In genomic region chr11:72997529-72998326, GRCm38 (mm10) we compare ENCODE assay signal across 22 mouse cellular contexts. TPM values are rescaled to one million over a fixed set of nuclear protein-coding genes. Genes with fewer than 3 reads are reported as not detected.
DNase-seq lines count a peak whose midpoint lies in the region; ATAC-seq lines count a peak whose summit lies in the region.
"Had no signal": no experiment of that assay in that cellular context is flagged by ENCODE, and none has a peak within 500 bp of the region (broad histone marks: within the 10 kb centered on the region; RNA-seq: fewer than 3 reads in every experiment).

No protein-coding gene starts in this region.

- 0 out of 2 replicates have a peak overlapping the region, but pooled peaks have one; percentile 28 for H3K27ac ChIP-seq in liver, embryonic 11.5 days (ENCODE audit: low read depth, low read length)
- H3K27ac ChIP-seq in forebrain, embryonic 11.5 days (ENCODE audit: low read depth, low read length): no peak overlapping the region
- H3K27ac ChIP-seq: forebrain, embryonic 13.5 days; heart, adult 2 months; heart, embryonic 15.5 days; limb, embryonic 12.5 days had no signal

- H3K27me3 ChIP-seq in liver, embryonic 11.5 days (replicated peaks; ENCODE audit: control insufficient read depth, insufficient read depth, low read length): no peaks in the 10 kb centered on the region
- H3K27me3 ChIP-seq in forebrain, embryonic 11.5 days (ENCODE audit: control insufficient read depth, insufficient read depth, low read length): no peaks in the 10 kb centered on the region
- H3K27me3 ChIP-seq: forebrain, embryonic 13.5 days; heart, embryonic 15.5 days; limb, embryonic 12.5 days had no signal

- H3K9ac ChIP-seq in liver, embryonic 11.5 days (ENCODE audit: low read depth, low read length): no peak overlapping the region
- no peak overlapping the region for H3K9ac ChIP-seq in forebrain, embryonic 11.5 days (ENCODE audit: low read length)
- H3K9ac ChIP-seq: forebrain, embryonic 13.5 days; heart, embryonic 15.5 days; limb, embryonic 12.5 days; liver, embryonic 15.5 days had no signal

- H3K4me3 ChIP-seq in liver, embryonic 11.5 days (ENCODE audit: low read depth, low read length): no peak overlapping the region
- H3K4me3 ChIP-seq in forebrain, embryonic 11.5 days (ENCODE audit: low read depth, low read length): no peak overlapping the region
- H3K4me3 ChIP-seq: forebrain, embryonic 13.5 days; heart, adult 2 months; heart, embryonic 15.5 days; limb, embryonic 12.5 days; liver, embryonic 15.5 days; midbrain, embryonic 10.5 days had no signal

- 48% methylated on average over 13 of the region's 13 CpGs for WGBS in liver, embryonic 11.5 days
- 83% methylated on average over 13 of the region's 13 CpGs for WGBS in forebrain, embryonic 11.5 days

- no peak for DNase-seq in liver, embryonic 11.5 days (ENCODE audit: low spot score)
- no peak for DNase-seq in liver
- peak; percentile 31 for DNase-seq in ES-CJ7 (ENCODE audit: low read depth, low spot score)
- peak; percentile 36 for DNase-seq in R1 (ENCODE audit: low read depth, low spot score)
- no peak for DNase-seq in right cerebral cortex, postnatal 10 days (ENCODE audit: low spot score in 2 of 2)
- no peak for DNase-seq in forebrain, embryonic 11.5 days (ENCODE audit: low spot score)
- no peak for DNase-seq in kidney, postnatal 25 days
- DNase-seq: adrenal gland, postnatal 10 days; cerebellum, postnatal 10 days; gastrocnemius, postnatal 10 days; heart, adult 2 months; heart, postnatal 4 days; kidney, adult 18-20 months; kidney, postnatal 4 days; lung, postnatal 10 days had no signal

- no peaks in the 10 kb centered on the region for H3K9me3 ChIP-seq in liver, embryonic 11.5 days (ENCODE audit: control insufficient read depth, low read length)
- H3K9me3 ChIP-seq in forebrain, embryonic 11.5 days (ENCODE audit: control insufficient read depth, low read length): no peaks in the 10 kb centered on the region
- H3K9me3 ChIP-seq: forebrain, embryonic 13.5 days; heart, embryonic 15.5 days; limb, embryonic 12.5 days; liver, embryonic 15.5 days; midbrain, embryonic 10.5 days had no signal

- ATAC-seq in liver, embryonic 11.5 days (replicated peaks; ENCODE audit: low FRiP score): no peak
- ATAC-seq in hematopoietic stem cell, adult 5-6 weeks (replicated peaks in 1 of 2; ENCODE audit: insufficient read depth in 1 of 2, low FRiP score in 2 of 2, low TSS enrichment in 1 of 2, low read depth in 1 of 2, poor library complexity in 2 of 2, severe bottlenecking in 2 of 2): peak; percentile 10 to 23; a peak in 2 of 4 replicates
- no peak for ATAC-seq in forebrain, embryonic 11.5 days (replicated peaks; ENCODE audit: low FRiP score)
- ATAC-seq: forebrain, embryonic 13.5 days; hindbrain, embryonic 16.5 days had no signal

- H3K4me2 ChIP-seq in liver, embryonic 11.5 days: no peak overlapping the region
- H3K4me2 ChIP-seq in forebrain, embryonic 11.5 days (ENCODE audit: low read depth, low read length, severe bottlenecking): no peak overlapping the region
- H3K4me2 ChIP-seq: forebrain, embryonic 13.5 days; heart, embryonic 15.5 days; limb, embryonic 12.5 days had no signal

- peaks cover 20% of the 10 kb centered on the region for H3K4me1 ChIP-seq in liver, embryonic 11.5 days (replicated peaks; ENCODE audit: control insufficient read depth, insufficient read depth, low read length)
- no peaks in the 10 kb centered on the region for H3K4me1 ChIP-seq in forebrain, embryonic 11.5 days (replicated peaks; ENCODE audit: control insufficient read depth, insufficient read depth, low read length)
- H3K4me1 ChIP-seq: forebrain, embryonic 13.5 days had no signal

- no peaks in the 10 kb centered on the region for H3K36me3 ChIP-seq in liver, embryonic 11.5 days (ENCODE audit: control insufficient read depth, insufficient read depth, low read length)
- H3K36me3 ChIP-seq in forebrain, embryonic 11.5 days (ENCODE audit: control insufficient read depth, insufficient read depth, low read length): no peaks in the 10 kb centered on the region
- H3K36me3 ChIP-seq: heart, embryonic 15.5 days; limb, embryonic 12.5 days; liver, embryonic 15.5 days; midbrain, embryonic 10.5 days had no signal

RNA-seq across cellular contexts. Expression of gene P2rx1, which starts 1.2 kb away (rescaled TPM):
- 17.6 and 18.8 TPM in 2 replicates for polyA plus RNA-seq in liver, embryonic 11.5 days (2014; fragmentation: Nextera tagmentation; extraction: Ambion mirVana)
- total RNA-seq in hematopoietic stem cell, adult 5-6 weeks (2017): 11.3 and 12.7 TPM in 2 replicates
- 1.1 and 1.6 TPM in 2 replicates for polyA plus RNA-seq in forebrain, embryonic 11.5 days (2014; fragmentation: Nextera tagmentation; extraction: Ambion mirVana)

RNA-seq across cellular contexts. Expression of gene Camkk1, which starts 21.1 kb away (rescaled TPM):
- 2.6 and 3.0 TPM in 2 replicates for polyA plus RNA-seq in liver, embryonic 11.5 days (2014; fragmentation: Nextera tagmentation; extraction: Ambion mirVana)
- total RNA-seq in hematopoietic stem cell, adult 5-6 weeks (2017): 5.1 and 8.4 TPM in 2 replicates
- polyA plus RNA-seq in forebrain, embryonic 11.5 days (2014; fragmentation: Nextera tagmentation; extraction: Ambion mirVana): 4.7 and 5.2 TPM in 2 replicates

RNA-seq across cellular contexts. Expression of gene Atp2a3, which starts 36.8 kb away (rescaled TPM):
- polyA plus RNA-seq in liver, embryonic 11.5 days (2014; fragmentation: Nextera tagmentation; extraction: Ambion mirVana): 23.5 and 25.9 TPM in 2 replicates
- total RNA-seq in hematopoietic stem cell, adult 5-6 weeks (2017): 79.5 and 106 TPM in 2 replicates
- 0.73 and 1.3 TPM in 2 replicates for polyA plus RNA-seq in forebrain, embryonic 11.5 days (2014; fragmentation: Nextera tagmentation; extraction: Ambion mirVana)

RNA-seq across cellular contexts. Expression of gene Ncbp3, which starts 49.9 kb away (rescaled TPM):
- polyA plus RNA-seq in liver, embryonic 11.5 days (2014; fragmentation: Nextera tagmentation; extraction: Ambion mirVana): 11.1 and 11.8 TPM in 2 replicates
- 14.4 and 15.8 TPM in 2 replicates for total RNA-seq in hematopoietic stem cell, adult 5-6 weeks (2017)
- polyA plus RNA-seq in forebrain, embryonic 11.5 days (2014; fragmentation: Nextera tagmentation; extraction: Ambion mirVana): 12.6 and 13.2 TPM in 2 replicates

Comparison
In these comparisons a context has a peak if more than half of its experiments do, and no peak if none do; other contexts are left out.
1. ATAC-seq: peak in hematopoietic stem cell, adult 5-6 weeks (2 of 2); none in liver, embryonic 11.5 days (single experiment) and forebrain, embryonic 11.5 days (single experiment).
2. DNase-seq: peak in ES-CJ7 (single experiment) and R1 (single experiment); none in liver, embryonic 11.5 days (single experiment), liver (single experiment), right cerebral cortex, postnatal 10 days (0 of 2), forebrain, embryonic 11.5 days (single experiment) and kidney, postnatal 25 days (0 of 2).
3. RNA of gene Atp2a3, which starts 36.8 kb away (polyA plus RNA-seq): 23.5 to 25.9 TPM in liver, embryonic 11.5 days; 0.73 to 1.3 TPM in forebrain, embryonic 11.5 days; every median in the first group is over 10 times any median in the second.